Mouse (Mus musculus) midbrain, embryonic 13.5 days (tissue): ENCODE measurements around the gene Psmg4. TPM values are rescaled to one million over a fixed set of nuclear protein-coding genes. Genes with fewer than 3 reads are reported as not detected.
A peak's percentile ranks its signal among the peaks of the same experiment; 100 is the strongest.

Experiments used
- ATAC-seq: fragments of 200-750 bp; cut with Nextera tagmentation; 2 replicates; pipeline ENCODE4 v1.8.0; 2017; ENCODE audit warnings: mild to moderate bottlenecking, moderate TSS enrichment, moderate library complexity
- H3K27ac ChIP-seq: fragments of 300-500 bp; sonication (generic); 2 replicates; pipeline ENCODE4 v1.5.1; 2015; ENCODE audit warnings: inconsistent platforms, mild to moderate bottlenecking, moderate library complexity
- H3K27me3 ChIP-seq: fragments of 300-500 bp; sonication (generic); 2 replicates; pipeline ENCODE4 v1.6.1; 2015; ENCODE audit warnings: mild to moderate bottlenecking, inconsistent platforms
- H3K36me3 ChIP-seq: fragments of 300-500 bp; sonication (generic); 2 replicates; pipeline ENCODE4 v1.6.1; 2015; ENCODE audit warnings: mild to moderate bottlenecking, inconsistent platforms
- H3K4me1 ChIP-seq: fragments of 300-500 bp; sonication (generic); replicated peaks from 2 replicates; pipeline ENCODE4 v1.6.1; 2015; ENCODE audit warnings: inconsistent platforms
- H3K4me2 ChIP-seq: fragments of 300-500 bp; sonication (generic); replicated peaks from 2 replicates; pipeline ENCODE4 v1.6.1; 2015; ENCODE audit warnings: moderate library complexity, mild to moderate bottlenecking, inconsistent platforms
- H3K4me3 ChIP-seq: fragments of 300-500 bp; sonication (generic); replicated peaks from 2 replicates; pipeline ENCODE4 v1.5.1; 2015; ENCODE audit warnings: mild to moderate bottlenecking, inconsistent platforms
- H3K9ac ChIP-seq: fragments of 300-500 bp; sonication (generic); replicated peaks from 2 replicates; pipeline ENCODE4 v1.6.1; 2015; ENCODE audit warnings: mild to moderate bottlenecking, inconsistent platforms
- H3K9me3 ChIP-seq: fragments of 300-500 bp; sonication (generic); 2 replicates; pipeline ENCODE4 v1.6.1; 2016; ENCODE audit warnings: mild to moderate bottlenecking, inconsistent platforms
- WGBS: fragments of 180-500 bp; shearing (Covaris S2); methylation state at CpG from one replicate; pipeline ENCODE4 v1.1.7; 2015; 5-methylcytosine and 5-hydroxymethylcytosine counted together
- polyA plus RNA-seq: library from polyadenylated mRNA; unstranded; fragments of >200 nt; fragmentation: Nextera tagmentation; extraction: Ambion mirVana; gene quantifications from 2 replicates; pipeline ENCODE4 v1.2.1, GENCODE M21; 2015

The Psmg4 gene
- polyA plus RNA-seq, 1 experiment from 2014 or later: 94.6 TPM

DNA sequence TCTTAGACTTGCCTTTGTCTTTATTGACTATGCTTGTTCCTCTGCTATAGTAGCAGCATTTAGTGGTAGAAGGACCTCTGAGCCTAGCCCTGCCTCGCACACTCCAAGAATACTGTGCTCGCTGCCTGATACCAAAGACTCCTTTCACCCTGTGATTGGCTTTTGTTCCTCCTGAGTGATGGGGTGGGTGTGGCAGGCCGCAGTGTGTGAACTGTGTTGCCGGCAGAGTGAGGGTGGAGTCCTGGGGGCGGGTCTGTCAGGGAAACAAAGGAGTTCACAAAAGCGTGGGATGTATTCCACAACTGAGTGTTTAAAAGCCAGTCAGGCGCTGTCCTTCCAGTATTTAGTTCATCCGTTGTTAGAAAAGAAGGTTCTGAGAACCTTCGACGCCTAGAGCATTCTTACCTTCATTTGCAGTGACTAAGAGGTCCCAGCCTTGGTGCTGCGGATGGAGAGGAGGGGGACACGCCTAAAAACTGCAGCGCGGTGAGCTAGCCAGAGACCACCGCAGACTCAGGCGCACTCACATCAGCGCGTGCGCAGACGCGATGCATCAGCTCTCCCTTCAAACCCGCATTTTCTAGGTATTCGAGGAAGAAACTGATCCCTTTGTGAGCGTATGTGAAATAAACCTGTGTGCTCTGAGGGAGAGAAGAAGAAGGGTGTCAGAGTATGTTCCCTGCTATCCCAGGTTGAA is 31.6 kb upstream of the Psmg4 start:
- peak overlapping the region; percentile 100 for H3K27ac ChIP-seq
- peak overlapping the region; percentile 100 for H3K9ac ChIP-seq
- ATAC-seq: peak; percentile 67
- peaks cover 39% of the 10 kb centered on the region for H3K4me1 ChIP-seq
- H3K4me3 ChIP-seq: peak overlapping the region; percentile 95
- no peaks in the 10 kb centered on the region for H3K9me3 ChIP-seq
- peak overlapping the region; percentile 92 for H3K4me2 ChIP-seq
- no peaks in the 10 kb centered on the region for H3K27me3 ChIP-seq
- WGBS: under 1% methylated on average over 24 of the region's 24 CpGs
- H3K36me3 ChIP-seq: peaks cover 16% of the 10 kb centered on the region

DNA sequence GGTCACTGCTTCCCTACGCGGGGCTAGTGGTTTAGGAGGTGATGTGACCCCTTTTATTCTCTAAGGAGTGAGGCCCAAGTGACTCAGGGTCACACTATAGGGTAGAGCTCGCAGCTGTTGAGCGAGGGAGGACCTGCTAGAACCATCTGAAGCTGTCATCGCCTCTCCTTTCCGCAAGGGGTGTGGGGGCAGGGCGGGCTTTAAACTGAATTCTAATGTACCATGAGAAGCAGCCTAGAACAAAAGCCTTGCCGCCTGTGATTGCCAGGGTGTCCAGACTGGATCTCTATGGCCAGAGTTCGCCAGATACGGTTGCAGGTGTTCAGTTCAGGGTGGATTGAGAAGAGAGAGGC is 31.1 kb upstream of the Psmg4 start:
- H3K27ac ChIP-seq: peak overlapping the region; percentile 100
- H3K36me3 ChIP-seq: peaks cover 12% of the 10 kb centered on the region
- peak; percentile 46 for ATAC-seq
- under 1% methylated on average over 10 of the region's 10 CpGs for WGBS
- H3K27me3 ChIP-seq: no peaks in the 10 kb centered on the region
- peak overlapping the region; percentile 92 for H3K4me2 ChIP-seq
- peaks cover 40% of the 10 kb centered on the region for H3K4me1 ChIP-seq
- H3K4me3 ChIP-seq: peak overlapping the region; percentile 95
- peak overlapping the region; percentile 100 for H3K9ac ChIP-seq
- no peaks in the 10 kb centered on the region for H3K9me3 ChIP-seq

DNA sequence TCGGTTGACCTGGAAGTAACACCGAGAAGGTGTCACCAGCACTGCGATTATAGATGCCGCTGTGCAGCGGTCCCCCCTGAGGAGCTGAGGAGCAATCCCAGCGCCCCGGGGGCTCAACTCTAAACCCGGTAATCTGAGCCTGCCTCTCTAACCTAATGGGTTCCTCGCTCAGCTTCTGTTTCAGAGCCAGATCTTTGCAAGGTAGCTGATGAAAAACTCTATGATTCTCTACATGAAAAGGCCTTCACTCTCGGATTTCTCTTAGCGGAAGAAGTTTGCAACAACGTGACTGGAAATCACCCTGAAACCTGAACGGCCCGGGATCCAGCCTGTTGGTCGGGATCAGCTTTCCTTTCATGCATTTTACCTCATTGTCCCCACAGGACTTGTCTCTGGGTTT is 30.5 kb upstream of the Psmg4 start:
- WGBS: under 1% methylated on average over 15 of the region's 15 CpGs
- H3K27ac ChIP-seq: peak overlapping the region; percentile 100
- H3K36me3 ChIP-seq: 0 out of 2 replicates have a peak, but pooled peaks cover 10% of the 10 kb centered on the region
- no peak for ATAC-seq
- H3K9ac ChIP-seq: peak overlapping the region; percentile 100
- peak overlapping the region; percentile 92 for H3K4me2 ChIP-seq
- H3K4me1 ChIP-seq: peaks cover 44% of the 10 kb centered on the region
- H3K27me3 ChIP-seq: no peaks in the 10 kb centered on the region
- H3K4me3 ChIP-seq: peak overlapping the region; percentile 95
- no peaks in the 10 kb centered on the region for H3K9me3 ChIP-seq

GRCm38 (mm10) chr13:34132875-34133274 is 29.9 kb upstream of the Psmg4 start:
- no peak for ATAC-seq
- 6% methylated on average over 6 of the region's 6 CpGs for WGBS
- H3K4me2 ChIP-seq: peak overlapping the region; percentile 92
- H3K36me3 ChIP-seq: 0 out of 2 replicates have a peak, but pooled peaks cover 9% of the 10 kb centered on the region
- no peaks in the 10 kb centered on the region for H3K27me3 ChIP-seq
- H3K9ac ChIP-seq: peak overlapping the region; percentile 100
- H3K4me1 ChIP-seq: peaks cover 46% of the 10 kb centered on the region
- peak overlapping the region; percentile 100 for H3K27ac ChIP-seq
- H3K9me3 ChIP-seq: no peaks in the 10 kb centered on the region
- H3K4me3 ChIP-seq: peak overlapping the region; percentile 95

DNA sequence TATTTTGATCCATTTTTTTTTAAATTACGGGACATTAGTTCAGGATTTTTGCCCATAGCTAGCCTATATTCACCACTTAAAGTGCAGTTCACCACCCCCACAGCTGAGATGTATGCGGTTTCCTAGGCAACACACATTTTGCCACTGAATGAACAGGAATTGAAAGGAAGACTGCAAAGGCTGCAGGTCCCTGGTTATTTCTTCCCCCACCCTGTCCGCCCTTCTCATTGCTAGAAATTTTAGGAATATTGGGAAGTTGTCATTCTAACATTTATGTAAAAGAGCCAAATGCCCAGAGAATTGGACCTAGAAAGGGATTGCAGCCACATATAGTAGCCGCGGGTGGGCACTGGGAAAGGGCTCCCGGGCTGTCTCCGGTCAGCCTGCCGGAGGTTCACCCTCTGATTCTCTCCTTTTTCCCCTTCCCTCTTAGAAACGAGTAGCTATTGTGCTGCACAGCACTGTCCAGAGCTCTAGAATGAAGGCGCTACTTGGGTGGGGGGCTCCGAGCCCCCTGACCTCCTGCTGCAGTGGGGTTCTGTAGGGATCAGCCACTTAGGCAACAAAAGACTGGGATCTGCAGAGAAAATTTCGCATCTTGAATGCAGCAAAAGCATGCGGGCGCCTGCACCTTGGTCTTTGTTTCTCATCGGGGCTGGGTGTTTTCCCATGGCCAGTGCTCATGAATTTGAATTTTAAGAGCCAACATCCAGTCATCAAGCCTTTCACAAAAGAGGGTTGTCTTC is 29.3 kb upstream of the Psmg4 start:
- Histone ChIP-seq H3K27ac (peak overlapping the region; percentile 100), H3K27me3 (no peaks in the 10 kb centered on the region), H3K9ac (peak overlapping the region; percentile 100), H3K4me2 (peak overlapping the region; percentile 92), H3K9me3 (no peaks in the 10 kb centered on the region), H3K4me3 (peak overlapping the region; percentile 95), H3K36me3 (0 out of 2 replicates have a peak, but pooled peaks cover 3% of the 10 kb centered on the region), H3K4me1 (peaks cover 46% of the 10 kb centered on the region)
- under 1% methylated on average over 15 of the region's 15 CpGs for WGBS
- ATAC-seq: peak; percentile 7; the same call in 1 of the 2 replicates

DNA sequence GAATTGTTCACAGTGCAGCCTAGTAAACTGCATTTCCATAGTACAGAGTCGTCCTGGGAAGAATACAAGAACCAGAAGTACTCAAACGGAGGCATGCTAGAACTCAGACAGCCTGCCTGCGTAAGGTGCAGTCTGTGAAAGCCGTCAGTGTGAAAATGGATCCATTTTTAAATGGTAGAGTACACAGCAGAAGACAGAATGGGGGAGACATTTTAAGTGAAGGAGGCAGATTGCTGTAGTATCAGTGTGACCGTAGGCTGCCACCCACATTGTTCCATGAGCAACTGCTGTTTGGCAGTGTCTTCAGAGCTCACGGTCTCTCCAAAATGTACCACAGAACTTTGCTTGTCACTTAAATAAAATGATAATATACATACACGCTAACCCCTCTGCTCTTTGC is 28.5 kb upstream of the Psmg4 start:
- peak overlapping the region; percentile 95 for H3K4me3 ChIP-seq
- no peaks in the 10 kb centered on the region for H3K27me3 ChIP-seq
- peak overlapping the region; percentile 100 for H3K27ac ChIP-seq
- 17% methylated on average over 7 of the region's 7 CpGs for WGBS
- no peaks in the 10 kb centered on the region for H3K36me3 ChIP-seq
- peaks cover 46% of the 10 kb centered on the region for H3K4me1 ChIP-seq
- H3K4me2 ChIP-seq: peak overlapping the region; percentile 92
- no peaks in the 10 kb centered on the region for H3K9me3 ChIP-seq
- H3K9ac ChIP-seq: peak overlapping the region; percentile 100
- no peak for ATAC-seq

DNA sequence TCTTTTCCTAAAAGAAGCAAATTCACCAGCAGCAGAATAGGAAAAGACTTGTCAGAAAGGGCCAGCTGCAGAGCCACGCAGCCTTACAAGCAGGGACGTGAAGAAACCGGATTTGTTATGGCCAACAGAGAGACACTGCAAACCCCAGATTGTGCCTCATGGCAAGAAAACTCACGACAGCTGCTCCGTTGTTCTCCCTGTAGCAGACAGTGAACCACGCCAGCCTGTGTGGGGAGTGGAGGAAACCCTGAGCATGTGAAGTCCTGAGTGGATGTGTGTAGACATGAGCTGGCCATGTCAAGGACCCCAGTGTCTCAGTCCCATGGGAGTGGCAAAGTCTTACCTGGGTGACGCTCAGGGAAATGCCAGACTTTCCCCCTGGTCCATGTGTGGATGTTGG is 26.2 kb upstream of the Psmg4 start:
- peak overlapping the region; percentile 15; the same call in 1 of the 2 replicates for H3K9ac ChIP-seq
- peak overlapping the region; percentile 81 for H3K27ac ChIP-seq
- no peaks in the 10 kb centered on the region for H3K36me3 ChIP-seq
- WGBS: 44% methylated on average over 7 of the region's 7 CpGs
- H3K4me2 ChIP-seq: no peak overlapping the region
- no peaks in the 10 kb centered on the region for H3K9me3 ChIP-seq
- no peaks in the 10 kb centered on the region for H3K27me3 ChIP-seq
- peaks cover 44% of the 10 kb centered on the region for H3K4me1 ChIP-seq
- no peak overlapping the region for H3K4me3 ChIP-seq
- peak; percentile 25 for ATAC-seq

DNA sequence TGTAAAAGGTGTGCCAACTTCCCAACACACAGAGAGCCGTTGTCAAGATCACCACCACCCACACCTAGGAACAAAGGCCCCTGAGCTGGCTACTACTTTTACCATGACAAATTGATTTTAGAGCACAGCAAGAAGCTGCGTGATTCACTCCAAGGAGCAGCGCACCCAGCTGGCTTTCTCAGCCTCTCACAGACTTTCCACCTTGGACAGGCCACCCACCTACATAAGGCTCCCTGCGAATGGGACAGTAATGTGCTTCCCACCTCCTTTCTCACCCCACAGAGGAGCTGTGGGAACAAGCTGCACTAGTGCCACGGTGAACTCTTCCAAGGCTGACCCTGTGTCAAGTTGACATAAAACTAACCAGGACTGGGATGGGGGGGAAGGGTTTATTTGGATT is 19.4 kb upstream of the Psmg4 start:
- 0 out of 2 replicates have a peak, but pooled peaks have one; percentile 34 for ATAC-seq
- no peak overlapping the region for H3K27ac ChIP-seq

GRCm38 (mm10) chr13:34146916-34147315 is 15.8 kb upstream of the Psmg4 start:
- Histone ChIP-seq H3K27ac (peak overlapping the region; percentile 100), H3K4me1 (peaks cover 46% of the 10 kb centered on the region), H3K36me3 (no peaks in the 10 kb centered on the region), H3K9me3 (no peaks in the 10 kb centered on the region), H3K27me3 (no peaks in the 10 kb centered on the region), H3K9ac (no peak overlapping the region), H3K4me3 (no peak overlapping the region), H3K4me2 (no peak overlapping the region)
- WGBS: 52% methylated on average over 3 of the region's 3 CpGs
- ATAC-seq: no peak

More for the DNA sequence above, 19.4 kb upstream of the Psmg4 start:
- WGBS: 45% methylated on average over 5 of the region's 5 CpGs
- Histone ChIP-seq H3K4me1 (peaks cover 23% of the 10 kb centered on the region), H3K9me3 (no peaks in the 10 kb centered on the region), H3K9ac (no peak overlapping the region), H3K4me2 (no peak overlapping the region), H3K27me3 (no peaks in the 10 kb centered on the region), H3K4me3 (no peak overlapping the region), H3K36me3 (no peaks in the 10 kb centered on the region)

- peak overlapping the region; percentile 40 for H3K4me3 ChIP-seq
- H3K36me3 ChIP-seq: no peaks in the 10 kb centered on the region
- H3K27me3 ChIP-seq: no peaks in the 10 kb centered on the region
- H3K9ac ChIP-seq: peak overlapping the region; percentile 69
- H3K4me1 ChIP-seq: peaks cover 46% of the 10 kb centered on the region
- H3K9me3 ChIP-seq: no peaks in the 10 kb centered on the region
- H3K4me2 ChIP-seq: peak overlapping the region; percentile 59
- H3K27ac ChIP-seq: peak overlapping the region; percentile 100
- WGBS: 25% methylated on average over 3 of the region's 3 CpGs
- ATAC-seq: peak; percentile 7; the same call in 1 of the 2 replicates
Measured at GRCm38 (mm10) chr13:34148181-34148580, 14.6 kb upstream of the Psmg4 start.

- H3K36me3 ChIP-seq: no peaks in the 10 kb centered on the region
- under 1% methylated on average over 23 of the region's 23 CpGs for WGBS
- H3K4me2 ChIP-seq: peak overlapping the region; percentile 59
- H3K4me3 ChIP-seq: peak overlapping the region; percentile 40
- ATAC-seq: peak; percentile 91
- H3K27ac ChIP-seq: peak overlapping the region; percentile 100
- peak overlapping the region; percentile 69 for H3K9ac ChIP-seq
- H3K9me3 ChIP-seq: no peaks in the 10 kb centered on the region
- H3K27me3 ChIP-seq: no peaks in the 10 kb centered on the region
- H3K4me1 ChIP-seq: peaks cover 48% of the 10 kb centered on the region
Measured at GRCm38 (mm10) chr13:34148767-34149392, 13.9 kb upstream of the Psmg4 start.
